Mouse (Mus musculus) fibroblast of lung, adult 2 months (primary cell): Measurements from ENCODE around the gene Rftn1.
A peak's percentile ranks its signal among the peaks of the same experiment; 100 is the strongest.

Experiments
- DNase-seq: peaks from one replicate; pipeline ENCODE4 v3.0.0-alpha.2; 2011; ENCODE audit warnings: low read depth

Gene Rftn1

DNA sequence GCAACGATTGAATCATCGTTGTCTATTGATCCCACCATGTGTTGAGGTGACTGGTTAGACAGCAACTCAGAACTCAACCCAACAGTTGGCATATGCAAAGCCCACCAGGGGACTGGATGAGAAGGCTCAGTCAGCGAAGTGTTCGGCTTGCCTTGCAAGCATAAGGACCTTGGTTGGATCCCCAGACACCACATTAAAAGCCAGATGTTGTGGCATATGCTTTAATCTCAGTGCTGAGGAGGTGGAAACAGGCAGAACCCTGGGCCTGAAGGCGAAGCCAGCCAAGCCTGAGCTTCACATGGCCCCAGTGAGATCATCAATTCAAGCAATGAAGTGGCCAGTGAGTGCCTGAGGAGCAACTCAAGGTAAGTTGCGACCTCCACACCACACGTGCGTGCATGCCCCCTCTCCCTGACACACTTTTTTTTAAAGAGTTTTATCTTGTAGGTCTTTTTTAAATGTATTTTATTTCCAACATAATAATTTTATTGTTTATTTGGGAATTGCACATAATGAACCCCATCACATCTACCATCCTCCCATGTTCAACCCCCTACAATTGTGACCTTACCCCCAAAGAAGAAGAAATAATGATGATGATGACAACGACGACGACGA is 11.5 kb upstream of the Rftn1 start:
- no peak for DNase-seq

GRCm38 (mm10) chr17:50199075-50199850 is 8.8 kb upstream of the Rftn1 start:
- DNase-seq = no peak

GRCm38 (mm10) chr17:50197572-50197971 is 7.1 kb upstream of the Rftn1 start:
- no peak for DNase-seq

- no peak for DNase-seq
Observed at GRCm38 (mm10) chr17:50196005-50196672, 5.7 kb upstream of the Rftn1 start.

DNA sequence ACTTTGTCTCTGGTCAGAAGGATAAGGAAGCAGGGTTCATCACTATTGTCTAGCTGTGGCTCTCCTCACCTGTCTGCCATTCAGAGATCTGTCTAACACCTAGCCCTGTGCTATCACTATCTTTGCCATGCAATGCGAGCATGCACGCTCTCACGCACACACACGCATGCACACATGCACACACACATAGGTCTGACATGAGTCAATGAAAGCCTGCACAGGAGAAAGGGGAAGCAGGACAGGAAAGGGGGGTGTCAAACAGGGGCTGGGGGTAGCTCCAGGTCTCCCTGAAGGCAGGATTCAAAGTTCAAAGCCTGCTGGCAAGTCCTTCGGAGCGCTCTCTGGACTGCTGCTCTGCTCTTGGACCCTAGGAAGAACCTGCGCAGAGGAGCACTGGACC is 4.9 kb upstream of the Rftn1 start:
- DNase-seq = no peak

- DNase-seq = no peak
Observed at GRCm38 (mm10) chr17:50194541-50194940, 4.1 kb upstream of the Rftn1 start.

DNA sequence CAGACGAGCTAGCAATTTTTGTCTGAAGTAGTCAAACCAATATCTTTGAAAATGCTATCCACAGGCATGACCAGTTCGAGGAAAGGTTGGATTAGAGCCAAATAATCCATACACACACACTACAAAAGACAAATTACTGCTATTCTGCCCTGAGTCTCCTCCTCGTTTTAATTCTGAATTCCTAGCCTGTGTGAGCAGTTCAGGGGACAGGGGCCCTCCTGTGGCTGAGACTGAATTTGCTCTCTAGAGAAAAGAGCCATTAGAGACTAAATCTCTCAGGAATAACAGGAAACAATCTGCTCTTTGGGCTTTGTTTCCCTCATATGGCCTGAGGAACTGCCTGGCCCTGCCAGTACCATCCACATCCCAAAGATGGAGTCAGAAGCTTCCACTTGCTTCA is 3.2 kb upstream of the Rftn1 start:
- no peak for DNase-seq

DNA sequence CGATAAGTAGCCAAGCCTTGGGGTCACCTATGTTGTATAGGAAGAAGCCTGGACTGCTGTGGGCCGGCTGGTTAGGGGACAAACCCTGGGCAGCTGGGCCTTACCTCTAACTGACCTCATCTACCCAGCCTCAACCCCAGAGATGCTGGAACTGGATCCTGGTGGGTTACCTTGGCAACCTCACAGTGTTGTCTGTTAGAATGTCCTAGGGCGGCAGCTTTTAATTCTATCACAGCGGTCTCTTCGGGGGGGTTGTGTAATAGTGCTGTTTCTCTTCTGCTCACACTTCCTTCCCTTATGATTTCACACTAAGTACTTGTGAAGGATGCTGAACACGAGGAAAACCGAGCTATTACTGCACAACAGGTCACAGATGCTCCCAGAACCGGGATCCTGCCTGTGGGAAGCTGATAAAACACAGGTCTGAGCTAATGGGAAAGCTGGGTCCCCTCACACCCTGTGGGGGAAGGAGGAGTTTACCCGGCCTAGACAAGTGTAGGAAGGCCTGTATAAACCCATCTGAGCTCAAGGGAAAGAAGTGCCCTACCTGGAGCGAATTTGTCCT is 2.0 kb upstream of the Rftn1 start:
- DNase-seq = no peak

DNA sequence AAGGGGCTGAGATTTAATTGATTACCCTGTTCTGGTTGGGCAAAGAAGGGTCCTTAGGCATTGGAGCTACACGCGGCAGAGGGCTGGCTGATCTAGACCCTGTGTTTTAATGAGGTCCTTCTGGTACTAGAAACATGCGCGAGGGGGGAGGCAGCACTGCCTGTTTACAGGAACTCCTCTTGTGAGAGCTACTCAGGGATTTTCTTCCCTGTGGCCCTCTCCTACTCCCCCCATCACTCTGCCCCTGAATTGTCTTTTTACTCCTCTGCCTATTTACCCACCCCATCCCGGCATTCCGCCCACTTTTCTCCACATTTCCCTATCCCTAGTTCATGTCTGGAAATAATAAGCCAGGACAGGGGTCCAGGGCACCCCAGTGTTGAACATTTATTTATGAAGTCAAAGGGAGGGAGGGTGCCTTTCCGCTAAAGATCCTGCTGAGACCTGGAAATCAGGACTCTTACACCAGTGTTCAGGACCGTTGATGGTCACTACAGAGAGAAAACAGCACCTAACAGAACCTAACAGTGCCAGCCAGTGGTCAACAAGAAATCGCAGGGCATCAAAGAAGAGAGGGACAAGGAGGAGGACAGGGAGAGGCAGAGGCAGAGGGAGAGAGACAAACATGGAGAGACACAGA is 964 bp upstream of the Rftn1 start:
- DNase-seq = no peak

DNA sequence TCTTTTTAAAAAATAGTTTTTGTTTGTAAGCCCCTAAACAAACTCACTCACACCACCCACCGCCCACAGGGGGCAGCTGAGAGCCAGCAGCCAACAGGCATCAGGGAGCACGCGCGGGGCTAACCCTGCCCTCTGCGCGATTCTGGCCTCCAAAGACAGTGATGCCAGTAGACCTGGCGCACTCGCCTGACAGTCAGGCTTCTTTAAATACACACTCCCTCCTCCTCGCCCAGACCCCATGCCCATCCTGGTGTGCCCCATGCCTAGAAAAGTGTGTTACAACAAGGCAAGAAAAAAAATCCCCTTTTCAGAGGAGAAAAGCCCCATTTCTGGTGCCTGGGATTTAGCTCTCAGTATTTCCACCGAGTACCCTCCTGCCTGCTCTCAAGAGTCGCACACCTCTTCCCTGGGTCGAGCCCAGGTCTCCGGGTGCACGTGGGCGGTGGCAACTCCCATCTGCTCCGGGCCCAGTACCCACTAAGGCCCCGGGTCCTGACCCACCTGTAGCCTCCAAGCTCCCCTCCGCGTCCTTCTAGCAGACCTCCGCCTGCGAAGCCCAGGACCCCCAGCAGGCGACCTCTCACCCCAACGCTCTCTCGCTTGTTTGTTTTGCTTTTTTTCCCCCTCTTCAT is 977 bp downstream of the Rftn1 start:
- peak; percentile 41 for DNase-seq

DNA sequence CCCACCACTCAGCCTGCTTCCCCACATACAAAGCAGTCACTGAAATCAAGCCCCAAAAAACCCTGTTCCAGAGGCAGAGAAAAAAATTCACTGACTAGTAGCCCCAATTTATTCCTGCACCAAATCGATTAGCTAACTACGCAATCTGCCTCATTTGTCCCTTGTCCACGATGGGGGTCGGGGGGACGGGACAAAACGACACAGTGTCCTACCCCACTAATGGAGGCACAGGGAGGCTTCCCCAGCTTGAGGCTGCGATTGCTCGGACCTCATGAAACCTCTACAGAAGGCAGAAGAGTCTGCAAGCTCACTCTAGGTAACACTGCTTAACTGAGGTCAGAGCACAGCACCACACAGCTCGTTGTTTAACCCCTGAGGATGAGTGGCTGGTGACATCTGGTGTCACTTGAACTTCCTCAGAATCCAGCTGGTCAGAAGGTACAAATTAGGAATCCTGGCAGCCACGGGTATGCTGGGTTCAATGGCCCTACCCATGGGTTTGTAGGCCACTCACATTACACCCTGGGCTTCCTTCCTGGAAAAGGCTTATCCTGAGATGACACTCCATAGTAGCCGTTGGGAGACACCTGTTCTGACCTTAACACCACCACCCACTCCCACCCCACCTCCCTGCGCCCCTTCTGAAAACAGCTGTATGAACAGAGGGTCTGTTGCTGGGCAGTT is 1.7 kb downstream of the Rftn1 start:
- DNase-seq = no peak

DNA sequence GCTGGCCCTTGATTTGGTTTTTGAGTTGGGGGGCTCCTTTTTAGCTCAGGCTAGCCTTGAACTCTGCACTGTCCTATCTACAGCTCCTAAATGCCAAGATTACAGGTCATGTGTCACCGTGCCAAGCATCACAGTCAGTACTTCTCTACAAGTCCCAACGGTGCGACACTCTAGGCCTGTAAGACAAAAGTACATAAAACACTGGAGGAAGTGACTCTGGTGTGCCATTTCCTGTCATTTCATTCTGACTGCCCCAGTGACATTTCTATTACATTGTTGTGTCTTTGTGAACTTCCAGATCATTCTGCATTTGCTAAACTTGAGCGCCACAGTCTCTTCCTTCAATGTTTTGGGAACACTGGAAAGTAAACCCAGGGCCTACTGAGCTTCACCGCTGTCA is 4.9 kb downstream of the Rftn1 start:
- DNase-seq = no peak

DNA sequence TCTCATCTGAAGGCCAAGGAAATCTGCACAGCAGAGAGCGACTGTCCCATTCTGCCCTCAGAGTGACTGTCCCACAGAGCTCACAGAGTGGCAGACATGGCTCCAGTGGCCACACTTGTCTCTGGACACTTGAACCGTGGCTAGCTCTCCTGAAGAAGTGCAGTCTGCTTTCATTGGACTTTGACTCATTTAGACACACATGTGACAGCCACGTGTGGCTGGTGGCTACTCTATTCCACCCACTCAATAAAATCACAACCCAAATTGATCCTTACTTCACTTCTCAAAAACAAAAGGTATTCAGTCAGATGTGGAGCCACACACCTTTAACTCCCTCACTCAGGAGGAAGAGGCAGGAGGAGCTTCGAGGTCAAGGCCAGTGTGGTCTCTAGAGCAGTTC is 5.4 kb downstream of the Rftn1 start:
- DNase-seq = no peak

GRCm38 (mm10) chr17:50184217-50185038 is 6.0 kb downstream of the Rftn1 start:
- no peak for DNase-seq

DNA sequence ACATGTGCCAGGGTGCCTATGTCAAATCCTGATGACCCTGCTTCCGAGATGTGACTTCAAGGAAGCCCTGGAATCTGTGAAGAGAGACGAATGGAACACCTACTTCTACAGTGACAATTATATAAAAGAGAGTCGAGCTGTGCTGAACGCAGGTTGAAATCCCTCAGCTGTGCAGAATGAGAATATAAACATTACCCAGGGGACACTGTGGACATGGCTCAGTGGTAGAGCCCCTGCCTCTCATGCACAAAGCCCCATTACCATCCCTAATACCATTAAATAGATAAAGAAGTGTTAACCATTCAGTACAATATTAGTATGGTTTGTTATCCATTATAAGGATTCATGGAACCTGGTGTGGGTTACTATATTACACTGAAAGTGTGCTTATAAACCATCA is 7.2 kb downstream of the Rftn1 start:
- DNase-seq = no peak

DNA sequence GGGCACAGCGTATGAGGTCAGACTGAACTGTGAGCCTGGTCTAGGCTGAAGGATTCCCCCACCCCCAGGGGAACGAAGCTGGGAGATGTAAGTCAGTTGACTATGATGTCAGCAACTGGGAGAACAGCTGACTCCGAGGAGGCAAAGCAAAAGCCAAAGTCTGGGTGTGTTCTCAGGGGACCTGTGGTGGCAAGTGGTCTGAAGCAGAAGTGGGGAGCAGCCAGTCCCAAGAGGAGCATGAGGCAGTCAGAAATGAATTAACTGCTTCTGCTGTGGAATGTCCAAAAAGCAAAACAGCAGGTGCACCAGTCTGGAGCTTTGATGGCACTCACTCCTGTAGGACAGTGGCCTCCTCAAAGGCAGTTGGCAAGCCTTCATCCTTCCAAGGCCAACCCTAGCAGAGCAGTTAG is 7.9 kb downstream of the Rftn1 start:
- no peak for DNase-seq

- DNase-seq = no peak
Observed at GRCm38 (mm10) chr17:50180899-50181570, 9.4 kb downstream of the Rftn1 start.

DNA sequence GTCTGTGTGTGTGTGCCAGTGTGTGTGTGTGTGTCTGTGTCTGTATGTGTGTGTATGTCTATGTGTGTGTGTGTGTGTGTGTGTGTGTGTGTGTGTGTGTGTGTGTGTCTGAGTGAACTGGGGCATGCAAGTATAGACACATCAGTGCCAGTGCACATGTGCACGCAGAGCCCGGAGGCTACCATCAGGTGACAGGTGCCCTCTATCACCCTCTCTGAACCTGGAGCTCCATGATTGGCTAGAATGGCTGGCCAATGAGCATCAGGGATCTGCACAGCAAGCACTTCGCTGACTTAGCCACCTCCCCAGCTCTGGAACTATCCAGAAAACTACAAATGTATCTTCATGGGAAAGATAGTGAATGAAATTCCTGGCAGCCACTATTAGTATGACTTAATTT is 16.7 kb downstream of the Rftn1 start:
- DNase-seq = no peak

- no peak for DNase-seq
Observed at GRCm38 (mm10) chr17:50173368-50173767, 17.1 kb downstream of the Rftn1 start.

DNA sequence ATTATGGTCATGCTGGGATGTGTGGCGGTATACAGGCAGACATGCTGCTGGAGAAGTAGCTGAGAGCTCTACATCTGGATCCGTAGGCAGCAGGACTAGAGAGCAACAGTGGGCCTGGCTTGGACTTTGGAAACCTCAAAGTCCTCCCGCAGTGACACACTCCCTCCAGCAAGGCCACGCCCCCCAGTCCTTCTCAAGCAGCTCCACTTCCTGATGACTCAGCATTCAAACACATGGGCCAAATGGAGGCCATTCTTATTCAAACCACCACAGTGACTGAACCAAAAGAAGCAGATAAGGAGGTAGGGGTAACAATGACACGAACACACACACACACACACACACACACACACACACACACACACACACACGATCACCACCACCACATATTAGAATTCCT is 17.7 kb downstream of the Rftn1 start:
- no peak for DNase-seq
